17 mouse cellular contexts compared by ENCODE assay signal in genomic region chr4:97986056-97986734, GRCm38 (mm10).
A peak's percentile ranks its signal among the peaks of the same experiment; 100 is the strongest.
DNase-seq lines count a peak whose midpoint lies in the region; ATAC-seq and TF ChIP-seq lines count a peak whose summit lies in the region.
"Had no signal": no experiment of that assay in that cellular context is flagged by ENCODE, and none has a peak within 500 bp of the region (broad histone marks: within the 10 kb centered on the region; RNA-seq: fewer than 3 reads in every experiment).

No protein-coding gene starts in this region.

- no peaks in the 10 kb centered on the region for H3K9me3 ChIP-seq in heart, postnatal 0 days (replicated peaks; ENCODE audit: control insufficient read depth, low read length)
- H3K9me3 ChIP-seq in heart, embryonic 10.5 days, result no peaks in the 10 kb centered on the region
- no peaks in the 10 kb centered on the region for H3K9me3 ChIP-seq in kidney, postnatal 0 days (replicated peaks; ENCODE audit: low read length)
- H3K9me3 ChIP-seq in MEL (replicated peaks; ENCODE audit: insufficient read depth, low read length), result no peaks in the 10 kb centered on the region
- H3K9me3 ChIP-seq: embryonic facial prominence, embryonic 13.5 days; midbrain, embryonic 12.5 days had no signal

- no peak for TF ChIP-seq CTCF in heart, postnatal 0 days (IDR thresholded peaks at IDR 0.05; ENCODE audit: low read depth)
- no peak for TF ChIP-seq CTCF in kidney, postnatal 0 days (IDR thresholded peaks at IDR 0.05; ENCODE audit: low read depth)
- TF ChIP-seq CTCF in MEL (IDR thresholded peaks at IDR 0.05 in 2 of 3, conservative IDR thresholded peaks at IDR 0.05 in 1 of 3; ENCODE audit: control insufficient read depth in 1 of 3, insufficient read depth in 1 of 3, low read depth in 2 of 3, low read length in 3 of 3, poor library complexity in 1 of 3, severe bottlenecking in 1 of 3), result no peak

- 91% methylated on average over 1 of the region's 1 CpGs for WGBS in heart, postnatal 0 days
- 91% methylated on average over 1 of the region's 1 CpGs for WGBS in heart, embryonic 10.5 days
- 87% methylated on average over 1 of the region's 1 CpGs for WGBS in kidney, postnatal 0 days

- no peak for TF ChIP-seq POLR2A in MEL (IDR thresholded peaks at IDR 0.05; ENCODE audit: control insufficient read depth in 1 of 2, insufficient read depth in 1 of 2, low read depth in 1 of 2, low read length in 2 of 2, poor library complexity in 1 of 2)

- H3K27ac ChIP-seq in heart, postnatal 0 days (ENCODE audit: low read depth), result peak overlapping the region; percentile 10
- H3K27ac ChIP-seq in heart, embryonic 10.5 days, result no peak overlapping the region
- peak overlapping the region; percentile 37; the same call in 1 of the 2 replicates for H3K27ac ChIP-seq in kidney, postnatal 0 days
- no peak overlapping the region for H3K27ac ChIP-seq in MEL (ENCODE audit: control insufficient read depth, low read depth, low read length)
- H3K27ac ChIP-seq: embryonic facial prominence, embryonic 13.5 days; macrophage; midbrain, embryonic 12.5 days had no signal

- ATAC-seq in heart, postnatal 0 days (ENCODE audit: insufficient read depth, low read depth), result no peak
- no peak for ATAC-seq in kidney, postnatal 0 days (replicated peaks; ENCODE audit: low FRiP score, low read depth)
- peak; percentile 41 to 51; a peak in 3 of 4 replicates for ATAC-seq in hematopoietic stem cell, adult 5-6 weeks (replicated peaks in 1 of 2; ENCODE audit: insufficient read depth in 1 of 2, low FRiP score in 2 of 2, low TSS enrichment in 1 of 2, low read depth in 1 of 2, poor library complexity in 2 of 2, severe bottlenecking in 2 of 2)
- ATAC-seq: forebrain, embryonic 14.5 days had no signal

- no peak for TF ChIP-seq RAD21 in MEL (IDR thresholded peaks at IDR 0.05; ENCODE audit: low read depth, low read length)

- no peak overlapping the region for H3K4me3 ChIP-seq in heart, postnatal 0 days (ENCODE audit: low read depth, low read length)
- no peak overlapping the region for H3K4me3 ChIP-seq in heart, embryonic 10.5 days
- H3K4me3 ChIP-seq in kidney, postnatal 0 days (replicated peaks; ENCODE audit: low read depth, low read length), result no peak overlapping the region
- no peak overlapping the region for H3K4me3 ChIP-seq in MEL (ENCODE audit: control insufficient read depth in 1 of 2, insufficient read depth in 1 of 2, low read depth in 2 of 2, low read length in 2 of 2)
- H3K4me3 ChIP-seq: embryonic facial prominence, embryonic 13.5 days; midbrain, embryonic 12.5 days had no signal

- peaks cover 32% of the 10 kb centered on the region for H3K4me1 ChIP-seq in heart, postnatal 0 days (ENCODE audit: control insufficient read depth, insufficient read depth)
- H3K4me1 ChIP-seq in heart, embryonic 10.5 days, result peaks cover 28% of the 10 kb centered on the region
- H3K4me1 ChIP-seq in kidney, postnatal 0 days (replicated peaks; ENCODE audit: insufficient read depth, low read length), result peaks cover 6% of the 10 kb centered on the region
- peaks cover 2 to 3% of the 10 kb centered on the region in 2 experiments; a peak in 3 of 4 replicates for H3K4me1 ChIP-seq in MEL (ENCODE audit: control insufficient read depth in 1 of 2, insufficient read depth in 2 of 2, low read length in 2 of 2)

- H3K27me3 ChIP-seq in heart, postnatal 0 days (ENCODE audit: control insufficient read depth, insufficient read depth, low read length), result no peaks in the 10 kb centered on the region
- H3K27me3 ChIP-seq in heart, embryonic 10.5 days (ENCODE audit: insufficient read depth, poor library complexity, severe bottlenecking), result no peaks in the 10 kb centered on the region
- no peaks in the 10 kb centered on the region for H3K27me3 ChIP-seq in kidney, postnatal 0 days (ENCODE audit: insufficient read depth, low read length)
- no peaks in the 10 kb centered on the region for H3K27me3 ChIP-seq in MEL (ENCODE audit: control insufficient read depth in 1 of 2, insufficient read depth in 2 of 2, low read length in 2 of 2)
- H3K27me3 ChIP-seq: embryonic facial prominence, embryonic 13.5 days had no signal

- DNase-seq in heart, postnatal 0 days (ENCODE audit: low spot score), result no peak
- no peak for DNase-seq in heart, embryonic 10.5 days (ENCODE audit: low spot score)
- no peak for DNase-seq in kidney, postnatal 0 days (ENCODE audit: low spot score)
- no peak for DNase-seq in kidney, postnatal 10 days
- peak; percentile 55 for DNase-seq in MEL (ENCODE audit: low read depth, low spot score)
- DNase-seq in cerebellum, adult 9-10 months, result no peak
- DNase-seq in ovary, adult 18-20 months (ENCODE audit: low spot score), result no peak
- DNase-seq: B cell, adult 2 months; cerebellum, adult 8-10 months; gastrocnemius, postnatal 25 days; lung, adult 18-20 months; right cerebral cortex, postnatal 4 days had no signal

- TF ChIP-seq EP300 in heart, postnatal 0 days (IDR thresholded peaks at IDR 0.05; ENCODE audit: low read depth), result no peak
- TF ChIP-seq EP300 in MEL (IDR thresholded peaks at IDR 0.05; ENCODE audit: low read depth in 1 of 2, low read length in 2 of 2), result peak; percentile 23 to 47; a peak in 2 of 4 replicates

- no peak overlapping the region for H3K4me2 ChIP-seq in heart, postnatal 0 days (ENCODE audit: low read depth, low read length)
- H3K4me2 ChIP-seq in kidney, postnatal 0 days (ENCODE audit: low read length), result no peak overlapping the region
- H3K4me2 ChIP-seq: embryonic facial prominence, embryonic 13.5 days; midbrain, embryonic 12.5 days had no signal

- peaks cover 2% of the 10 kb centered on the region; the same call in 1 of the 2 replicates for H3K79me2 ChIP-seq in MEL (ENCODE audit: control insufficient read depth, insufficient read depth, low read length, poor library complexity)

- no peaks in the 10 kb centered on the region for H3K36me3 ChIP-seq in heart, postnatal 0 days (replicated peaks; ENCODE audit: control insufficient read depth, insufficient read depth, low read length)
- H3K36me3 ChIP-seq in heart, embryonic 10.5 days, result no peaks in the 10 kb centered on the region
- H3K36me3 ChIP-seq in kidney, postnatal 0 days (ENCODE audit: insufficient read depth, low read length), result no peaks in the 10 kb centered on the region
- H3K36me3 ChIP-seq in MEL (ENCODE audit: control insufficient read depth in 1 of 2, insufficient read depth in 2 of 2, low read length in 2 of 2), result peaks cover 9 to 11% of the 10 kb centered on the region in 2 experiments
- H3K36me3 ChIP-seq: midbrain, embryonic 12.5 days had no signal

- H3K9ac ChIP-seq in heart, postnatal 0 days (replicated peaks; ENCODE audit: low read depth, low read length), result no peak overlapping the region
- H3K9ac ChIP-seq in kidney, postnatal 0 days (ENCODE audit: low read depth, low read length), result no peak overlapping the region
- H3K9ac ChIP-seq in MEL (ENCODE audit: control insufficient read depth, low read depth, low read length, poor library complexity, severe bottlenecking), result no peak overlapping the region
- H3K9ac ChIP-seq: embryonic facial prominence, embryonic 13.5 days; midbrain, embryonic 12.5 days had no signal

TF ChIP-seq in MEL, 35 proteins besides CTCF, POLR2A, EP300 and RAD21:
- TF ChIP-seq GATA1 (IDR thresholded peaks at IDR 0.05; ENCODE audit: low read depth, low read length) (peak; percentile 57), E2F4 (IDR thresholded peaks at IDR 0.05; ENCODE audit: borderline replicate concordance, low read depth, low read length) (no peak)

Comparison
In these comparisons a context has a peak if more than half of its experiments do, and no peak if none do; other contexts are left out.
1. H3K27ac ChIP-seq: peak in heart, postnatal 0 days (single experiment) and kidney, postnatal 0 days (single experiment); none in heart, embryonic 10.5 days (single experiment) and MEL (single experiment).
2. ATAC-seq: peak in hematopoietic stem cell, adult 5-6 weeks (2 of 2); none in heart, postnatal 0 days (single experiment) and kidney, postnatal 0 days (single experiment).